Mouse (Mus musculus) megakaryocyte, adult 5-6 weeks (primary cell): ENCODE measurements at regions not wholly inside any gene's neighbourhood (a gene's known extent, or its start where the extent isn't known, plus 50 kb on each side); places are given as distances from the start of the nearest gene placed in this dataset.

Experiments
- ATAC-seq: 2 replicates; pipeline ENCODE4 v1.8.0; 2016; ENCODE audit warnings: mild to moderate bottlenecking, inconsistent platforms; ENCODE audit not compliant: poor library complexity, severe bottlenecking

DNA sequence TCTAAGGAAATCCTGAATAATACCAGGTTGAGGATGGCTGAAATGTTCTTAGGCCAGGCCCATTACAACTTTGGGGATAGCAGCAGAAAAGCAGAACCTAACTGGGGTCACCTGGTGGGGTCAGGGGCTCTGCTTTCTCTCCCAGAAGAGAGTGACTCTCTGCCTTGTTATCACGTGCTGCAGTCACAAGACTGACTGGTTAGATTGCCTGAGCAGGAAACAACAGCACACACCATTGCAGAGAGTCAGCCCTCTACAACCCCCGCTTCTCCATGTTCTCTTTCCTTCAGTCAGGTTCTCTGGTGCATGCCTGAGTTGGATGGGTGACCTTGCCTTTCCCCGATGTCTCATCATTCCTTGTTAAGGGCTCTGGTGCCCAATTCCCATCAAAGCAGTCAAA, 91.2 kb upstream of the Hsd17b12 start:
- no peak for ATAC-seq

- ATAC-seq, result no peak
These were observed 89.2 kb upstream of the Hsd17b12 start for GRCm38 (mm10) chr2:94246851-94247471.

DNA sequence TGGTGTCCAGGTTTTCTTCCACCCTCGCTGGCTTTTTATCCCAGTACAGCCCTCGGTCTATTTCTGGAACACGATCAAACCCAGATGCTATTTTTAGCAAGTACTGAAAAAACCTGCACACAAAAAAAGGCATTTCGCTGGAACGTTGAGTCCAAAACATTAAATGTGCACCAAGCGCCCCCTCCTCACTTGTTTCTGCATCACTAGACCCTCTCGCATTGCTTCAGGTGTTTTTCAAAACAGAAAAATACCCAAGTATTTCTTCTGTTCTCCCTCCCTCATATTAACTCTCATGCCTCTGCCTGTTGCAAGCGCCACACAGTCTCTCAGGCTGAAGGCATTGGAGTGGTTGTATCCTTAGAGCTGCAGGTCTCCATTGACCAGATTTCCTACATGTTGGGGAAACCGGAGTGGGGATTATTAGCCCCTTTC, 88.4 kb upstream of the Hsd17b12 start:
- ATAC-seq, result no peak

DNA sequence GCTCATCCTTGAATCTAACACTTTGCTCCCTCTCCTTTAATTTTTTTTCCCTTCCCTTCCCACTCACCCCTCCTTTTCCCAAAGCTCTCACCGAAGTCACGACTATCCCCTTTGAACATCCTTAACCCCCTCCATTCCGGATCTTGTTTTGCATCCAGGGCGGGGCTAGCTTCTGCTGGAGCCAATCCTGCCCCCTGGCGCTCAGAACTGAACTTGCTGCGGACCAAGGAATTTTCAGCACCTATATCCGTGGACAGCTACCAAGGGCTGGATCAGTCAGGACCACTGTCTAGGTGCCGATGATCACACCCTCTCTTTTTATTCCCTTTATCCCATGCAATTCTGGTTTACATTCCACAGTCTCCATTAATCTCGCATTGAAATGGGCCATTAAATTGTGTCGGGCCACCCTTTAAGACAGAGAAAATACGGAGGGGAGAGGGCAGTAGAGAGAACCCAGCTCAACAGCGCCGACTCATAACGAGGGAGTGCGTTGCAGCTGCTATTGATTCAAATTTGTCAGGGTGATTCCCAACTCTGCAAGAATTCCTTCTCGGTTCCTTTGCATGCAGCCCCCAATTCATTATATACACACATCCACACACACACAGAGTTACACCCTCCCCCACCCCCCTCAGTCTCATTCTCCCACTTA, 87.7 kb upstream of the Hsd17b12 start:
- peak; percentile 91 for ATAC-seq

- no peak for ATAC-seq
These were observed 86.4 kb upstream of the Hsd17b12 start for GRCm38 (mm10) chr2:94244140-94244539.

GRCm38 (mm10) chr2:94243053-94243916, 85.5 kb upstream of the Hsd17b12 start:
- ATAC-seq, result no peak

DNA sequence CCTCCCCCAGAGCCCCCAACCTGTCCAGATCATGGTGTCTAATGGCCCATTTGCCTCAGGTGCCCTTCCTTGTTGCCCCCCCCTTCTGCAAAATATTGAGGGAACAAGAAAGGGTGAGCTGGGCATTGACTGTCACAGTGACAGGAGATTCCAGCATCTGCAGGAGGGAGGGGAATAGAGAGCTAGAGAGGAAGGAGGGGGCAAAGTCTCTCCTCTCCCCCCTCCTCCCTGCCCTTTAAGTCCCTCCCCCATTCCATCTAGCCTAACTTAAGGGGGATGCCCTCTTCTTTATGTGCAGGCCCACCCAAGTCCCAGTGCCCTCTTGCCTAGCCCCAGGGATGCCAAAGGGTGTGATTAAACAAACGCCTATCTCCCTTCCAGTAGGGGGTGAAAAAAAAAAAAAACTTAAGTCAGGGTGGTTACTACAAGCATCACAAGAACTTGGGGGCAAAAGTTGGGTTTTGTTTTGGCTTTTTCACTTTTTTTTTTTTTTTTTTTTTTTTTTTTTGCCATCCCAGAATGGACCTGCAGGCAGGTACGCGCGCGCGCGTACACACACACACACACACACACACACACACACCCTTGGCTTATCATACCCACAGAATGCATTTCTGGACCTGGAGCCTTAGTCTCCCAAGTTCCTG, 84.8 kb upstream of the Hsd17b12 start:
- no peak for ATAC-seq

- no peak for ATAC-seq
These were observed 84.3 kb upstream of the Hsd17b12 start for GRCm38 (mm10) chr2:94242051-94242397.

- no peak for ATAC-seq
These were observed 83.7 kb upstream of the Hsd17b12 start for GRCm38 (mm10) chr2:94241301-94242050.

DNA sequence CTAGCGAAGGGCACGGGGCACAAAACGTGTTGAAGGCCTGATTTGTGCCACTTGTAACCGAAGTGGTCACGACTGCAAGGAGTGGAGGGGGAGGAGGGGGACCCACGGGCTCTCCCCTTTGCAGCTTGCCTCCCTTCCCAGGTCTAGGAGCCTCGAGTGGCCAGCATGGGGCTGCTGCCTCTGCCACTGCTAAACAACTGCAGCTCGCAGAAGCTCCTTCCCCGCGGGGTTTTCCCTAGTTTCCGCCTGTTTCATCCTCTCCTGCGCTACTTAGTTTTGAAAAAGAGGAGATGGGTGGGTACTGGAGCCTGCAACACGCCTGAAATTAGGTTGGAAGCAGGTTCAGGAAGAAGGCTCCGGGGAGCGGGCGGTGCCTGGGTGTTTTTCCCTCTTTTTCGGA, 82.6 kb upstream of the Hsd17b12 start:
- no peak for ATAC-seq

GRCm38 (mm10) chr2:94239573-94239972, 81.8 kb upstream of the Hsd17b12 start:
- ATAC-seq, result no peak

- peak; percentile 89 for ATAC-seq
These were observed 78.7 kb upstream of the Hsd17b12 start for GRCm38 (mm10) chr2:94236479-94236878.

- ATAC-seq, result peak; percentile 87
These were observed 75.8 kb upstream of the Hsd17b12 start for GRCm38 (mm10) chr2:94233597-94233996.

DNA sequence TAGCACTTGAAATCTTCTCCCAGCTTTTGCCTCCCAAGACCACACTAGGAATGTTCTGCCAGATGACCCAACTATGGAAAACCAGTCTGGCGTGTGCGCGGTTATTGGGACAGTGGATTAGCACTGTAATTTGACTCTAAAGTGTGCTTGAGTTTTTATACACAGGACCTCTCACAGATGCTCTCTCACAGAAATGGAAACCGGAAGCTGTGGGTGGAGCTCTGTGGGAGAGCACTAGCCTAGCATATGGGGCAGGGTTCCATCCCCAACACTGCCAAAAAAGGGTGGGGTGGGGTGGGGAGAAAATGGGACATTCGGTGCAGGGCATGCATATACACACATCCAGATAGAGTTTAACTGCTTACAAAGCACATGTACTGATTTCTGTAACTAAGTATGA, 61.7 kb upstream of the Hsd17b12 start:
- ATAC-seq, result no peak

DNA sequence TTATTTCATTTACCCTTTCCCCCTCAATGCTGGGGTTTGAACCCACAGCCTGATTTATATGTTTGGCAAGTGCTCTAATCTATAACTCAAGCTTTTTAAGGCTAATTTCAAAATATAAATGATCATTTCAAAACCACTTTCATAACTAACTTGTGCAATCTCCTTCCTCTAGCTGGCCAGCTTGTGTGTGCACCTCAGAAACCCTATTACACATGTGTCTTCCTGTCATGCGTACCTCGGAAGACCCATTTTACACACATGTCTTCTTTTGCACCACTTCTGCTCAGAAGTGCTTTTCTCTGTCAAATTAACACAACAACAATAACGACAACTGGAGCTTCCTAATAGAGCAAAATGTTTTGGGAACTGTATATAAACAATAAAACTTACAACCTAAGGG, 59.7 kb upstream of the Hsd17b12 start:
- peak; percentile 87 for ATAC-seq

GRCm38 (mm10) chr2:94215455-94215854, 57.7 kb upstream of the Hsd17b12 start:
- peak; percentile 55 for ATAC-seq
